Mouse (Mus musculus) CH12.LX (cell line): ENCODE measurements around the gene Foxb1.

Experiments used
- BHLHE40 ChIP-seq: IDR thresholded peaks from 2 replicates; pipeline ENCODE4 v1.6.1; 2011; ENCODE audit warnings: mild to moderate bottlenecking, low read depth, low read length, improper control_type of control experiment
- CTCF ChIP-seq, 2 experiments: IDR thresholded peaks in 1 of 2; conservative IDR thresholded peaks in 1 of 2; 2 replicates each; pipeline ENCODE4 v1.5.1; 2011 to 2012; ENCODE audit warnings: low read depth in 2 of 2, low read length in 2 of 2, improper control_type of control experiment in 1 of 2, inconsistent platforms in 1 of 2, mild to moderate bottlenecking in 1 of 2, moderate library complexity in 1 of 2
- EP300 ChIP-seq: IDR thresholded peaks from 2 replicates; pipeline ENCODE4 v1.6.1; 2011; ENCODE audit warnings: low read length, improper control_type of control experiment
- ETS1 ChIP-seq: conservative IDR thresholded peaks from 2 replicates; pipeline ENCODE4 v1.6.1; 2012; ENCODE audit warnings: low read depth, mild to moderate bottlenecking, inconsistent platforms, low read length, improper control_type of control experiment, moderate library complexity
- HCFC1 ChIP-seq: IDR thresholded peaks from 2 replicates; pipeline ENCODE4 v1.6.1; 2012; ENCODE audit warnings: low read depth, mild to moderate bottlenecking, inconsistent platforms, low read length, improper control_type of control experiment
- IRF4 ChIP-seq: IDR thresholded peaks from 2 replicates; pipeline ENCODE4 v1.6.1; 2014; ENCODE audit warnings: low read depth, mild to moderate bottlenecking, inconsistent platforms, low read length, improper control_type of control experiment
- KAT2A ChIP-seq: IDR thresholded peaks from 2 replicates; pipeline ENCODE4 v1.6.1; 2012; ENCODE audit warnings: low read length, improper control_type of control experiment, inconsistent platforms; ENCODE audit not compliant: insufficient replicate concordance
- MAFK ChIP-seq: IDR thresholded peaks from 2 replicates; pipeline ENCODE4 v1.6.1; 2011; ENCODE audit warnings: low read length, improper control_type of control experiment; ENCODE audit not compliant: insufficient replicate concordance
- MAX ChIP-seq: IDR thresholded peaks from 2 replicates; pipeline ENCODE4 v1.6.1; 2011; ENCODE audit warnings: low read length, improper control_type of control experiment
- POLR2A ChIP-seq: IDR thresholded peaks from 2 replicates; pipeline ENCODE4 v1.6.1; 2011; ENCODE audit warnings: low read depth, mild to moderate bottlenecking, improper control_type of control experiment, low read length
- RAD21 ChIP-seq: IDR thresholded peaks from 2 replicates; pipeline ENCODE4 v1.6.1; 2011; ENCODE audit warnings: low read depth, mild to moderate bottlenecking, low read length, improper control_type of control experiment, moderate library complexity
- UBTF ChIP-seq: IDR thresholded peaks from 2 replicates; pipeline ENCODE4 v1.6.1; 2012; ENCODE audit warnings: low read depth, mild to moderate bottlenecking, inconsistent platforms, low read length, improper control_type of control experiment, moderate library complexity
- USF2 ChIP-seq: conservative IDR thresholded peaks from 2 replicates; pipeline ENCODE4 v1.6.1; 2011; ENCODE audit warnings: low read depth, low read length, improper control_type of control experiment
- ZMIZ1 ChIP-seq: IDR thresholded peaks from 2 replicates; pipeline ENCODE4 v1.6.1; 2012; ENCODE audit warnings: low read depth, mild to moderate bottlenecking, inconsistent platforms, low read length, improper control_type of control experiment

DNA sequence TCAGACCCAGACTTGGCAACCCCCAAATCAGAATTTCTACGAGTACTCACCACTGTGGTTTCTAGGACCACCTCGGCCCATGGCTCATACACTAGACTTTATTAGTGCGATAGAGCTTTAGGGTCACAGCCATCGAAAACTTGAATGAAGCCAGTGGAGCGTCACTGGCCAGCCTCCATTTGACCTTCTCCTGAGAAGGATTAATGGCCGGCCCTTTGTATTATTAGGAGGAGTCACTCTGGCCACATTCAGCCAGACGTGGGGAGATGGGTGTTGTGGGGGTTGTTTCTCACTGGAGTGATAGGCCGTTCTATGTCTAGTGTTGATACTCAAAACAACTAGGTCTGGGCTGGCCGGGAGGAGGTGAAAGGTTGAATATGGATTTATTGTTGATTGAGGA, 42.3 kb downstream of the Foxb1 start:
- TF ChIP-seq POLR2A, result no peak
- no peak for TF ChIP-seq IRF4
- TF ChIP-seq EP300, result no peak
- TF ChIP-seq KAT2A, result no peak
- TF ChIP-seq ETS1, result no peak
- no peak for TF ChIP-seq BHLHE40
- TF ChIP-seq CTCF (conservative IDR thresholded peaks at IDR 0.05 in 1 of 2, IDR thresholded peaks at IDR 0.05 in 1 of 2; ENCODE audit: low read depth in 2 of 2, low read length in 2 of 2), result no peak
- no peak for TF ChIP-seq HCFC1
- no peak for TF ChIP-seq USF2
- no peak for TF ChIP-seq MAX
- TF ChIP-seq MAFK, result no peak
- no peak for TF ChIP-seq UBTF
- no peak for TF ChIP-seq RAD21
- no peak for TF ChIP-seq ZMIZ1
